Mouse (Mus musculus) embryonic facial prominence, embryonic 12.5 days (tissue): ENCODE measurements around the gene Cbx8. TPM values are rescaled to one million over a fixed set of nuclear protein-coding genes. Genes with fewer than 3 reads are reported as not detected.
A peak's percentile ranks its signal among the peaks of the same experiment; 100 is the strongest.

ENCODE experiments used
- ATAC-seq: fragments of 200-750 bp; cut with Nextera tagmentation; 2 replicates; pipeline ENCODE4 v1.8.0; 2017; ENCODE audit not compliant: insufficient number of reproducible peaks, insufficient read depth, low FRiP score, low TSS enrichment
- H3K27ac ChIP-seq: fragments of 300-500 bp; sonication (generic); 2 replicates; pipeline ENCODE4 v1.5.1; 2016; ENCODE audit warnings: mild to moderate bottlenecking
- H3K27me3 ChIP-seq: fragments of 300-500 bp; sonication (generic); 2 replicates; pipeline ENCODE4 v1.6.1; 2016; ENCODE audit warnings: mild to moderate bottlenecking, moderate library complexity
- H3K36me3 ChIP-seq: fragments of 300-500 bp; sonication (generic); 2 replicates; pipeline ENCODE4 v1.6.1; 2016; ENCODE audit warnings: mild to moderate bottlenecking
- H3K4me1 ChIP-seq: fragments of 300-500 bp; sonication (generic); 2 replicates; pipeline ENCODE4 v1.6.1; 2016
- H3K4me2 ChIP-seq: fragments of 300-500 bp; sonication (generic); replicated peaks from 2 replicates; pipeline ENCODE4 v1.6.1; 2016; ENCODE audit warnings: mild to moderate bottlenecking, moderate library complexity
- H3K4me3 ChIP-seq: fragments of 300-500 bp; sonication (generic); 2 replicates; pipeline ENCODE4 v1.5.1; 2016; ENCODE audit warnings: mild to moderate bottlenecking
- H3K9ac ChIP-seq: fragments of 300-500 bp; sonication (generic); 2 replicates; pipeline ENCODE4 v1.6.1; 2016; ENCODE audit warnings: mild to moderate bottlenecking, moderate library complexity
- H3K9me3 ChIP-seq: fragments of 300-500 bp; sonication (generic); 2 replicates; pipeline ENCODE4 v1.6.1; 2016; ENCODE audit warnings: mild to moderate bottlenecking, moderate library complexity
- WGBS: fragments of 180-500 bp; shearing (Covaris S2); methylation state at CpG from one replicate; pipeline ENCODE4 v1.1.7; 2016; 5-methylcytosine and 5-hydroxymethylcytosine counted together
- polyA plus RNA-seq: library from polyadenylated mRNA; unstranded; fragments of >200 nt; fragmentation: Nextera tagmentation; extraction: Ambion mirVana; gene quantifications from 2 replicates; pipeline ENCODE4 v1.2.1, GENCODE M21; 2016

Cbx8 gene
- polyA plus RNA-seq, 1 experiment from 2014 or later = 9.4 TPM

- Histone ChIP-seq H3K4me2 (peak overlapping the region; percentile 78), H3K27me3 (peaks cover 80% of the 10 kb centered on the region), H3K9ac (peak overlapping the region; percentile 51), H3K9me3 (no peaks in the 10 kb centered on the region), H3K27ac (peak overlapping the region; percentile 38; the same call in 1 of the 2 replicates), H3K4me1 (peaks cover 41% of the 10 kb centered on the region), H3K4me3 (peak overlapping the region; percentile 35), H3K36me3 (no peaks in the 10 kb centered on the region)
- no peak for ATAC-seq
- 1% methylated on average over 33 of the region's 35 CpGs for WGBS
These were observed 13.1 kb upstream of the Cbx8 start for GRCm38 (mm10) chr11:119053738-119054350.

- H3K4me2 ChIP-seq = peak overlapping the region; percentile 78
- no peaks in the 10 kb centered on the region for H3K36me3 ChIP-seq
- under 1% methylated on average over 41 of the region's 42 CpGs for WGBS
- H3K4me3 ChIP-seq = peak overlapping the region; percentile 35
- H3K27ac ChIP-seq = peak overlapping the region; percentile 75
- H3K9ac ChIP-seq = peak overlapping the region; percentile 55
- ATAC-seq = peak; percentile 92
- peaks cover 79% of the 10 kb centered on the region for H3K27me3 ChIP-seq
- H3K9me3 ChIP-seq = no peaks in the 10 kb centered on the region
- H3K4me1 ChIP-seq = peaks cover 36% of the 10 kb centered on the region
These were observed 12.5 kb upstream of the Cbx8 start for GRCm38 (mm10) chr11:119053257-119053670.

- Histone ChIP-seq H3K9me3 (no peaks in the 10 kb centered on the region), H3K4me2 (peak overlapping the region; percentile 78), H3K27ac (peak overlapping the region; percentile 75), H3K4me1 (peaks cover 36% of the 10 kb centered on the region), H3K4me3 (peak overlapping the region; percentile 35), H3K9ac (peak overlapping the region; percentile 55), H3K36me3 (no peaks in the 10 kb centered on the region), H3K27me3 (peaks cover 79% of the 10 kb centered on the region)
- peak; percentile 17; the same call in 1 of the 2 replicates for ATAC-seq
- WGBS = 1% methylated on average over 13 of the region's 13 CpGs
These were observed 12.0 kb upstream of the Cbx8 start for GRCm38 (mm10) chr11:119052661-119053256.

GRCm38 (mm10) chr11:119051927-119052660 is 11.3 kb upstream of the Cbx8 start:
- Histone ChIP-seq H3K4me3 (no peak overlapping the region), H3K27me3 (peaks cover 78% of the 10 kb centered on the region), H3K27ac (0 out of 2 replicates have a peak overlapping the region, but pooled peaks have one; percentile 75)

GRCm38 (mm10) chr11:119051426-119051825 is 10.7 kb upstream of the Cbx8 start:
- no peak for ATAC-seq
- H3K4me1 ChIP-seq = peaks cover 42% of the 10 kb centered on the region
- no peaks in the 10 kb centered on the region for H3K9me3 ChIP-seq

More at GRCm38 (mm10) chr11:119051927-119052660, 11.3 kb upstream of the Cbx8 start:
- ATAC-seq = no peak
- peaks cover 36% of the 10 kb centered on the region for H3K4me1 ChIP-seq
- WGBS = 3% methylated on average over 15 of the region's 15 CpGs
- no peaks in the 10 kb centered on the region for H3K9me3 ChIP-seq
- peak overlapping the region; percentile 78 for H3K4me2 ChIP-seq
- H3K36me3 ChIP-seq = no peaks in the 10 kb centered on the region
- no peak overlapping the region for H3K9ac ChIP-seq

GRCm38 (mm10) chr11:119050361-119050760 is 9.6 kb upstream of the Cbx8 start:
- 0% methylated on average over 2 of the region's 2 CpGs for WGBS
- ATAC-seq = no peak
- Histone ChIP-seq H3K4me2 (no peak overlapping the region), H3K9me3 (no peaks in the 10 kb centered on the region), H3K4me1 (peaks cover 44% of the 10 kb centered on the region), H3K27ac (no peak overlapping the region), H3K4me3 (no peak overlapping the region), H3K9ac (no peak overlapping the region), H3K27me3 (peaks cover 89% of the 10 kb centered on the region), H3K36me3 (no peaks in the 10 kb centered on the region)

More at GRCm38 (mm10) chr11:119051426-119051825, 10.7 kb upstream of the Cbx8 start:
- no peak overlapping the region for H3K9ac ChIP-seq
- H3K4me3 ChIP-seq = no peak overlapping the region
- H3K4me2 ChIP-seq = no peak overlapping the region
- H3K36me3 ChIP-seq = no peaks in the 10 kb centered on the region
- no peak overlapping the region for H3K27ac ChIP-seq
- H3K27me3 ChIP-seq = peaks cover 83% of the 10 kb centered on the region

GRCm38 (mm10) chr11:119048133-119048510 is 7.4 kb upstream of the Cbx8 start:
- peak overlapping the region; percentile 63; the same call in 1 of the 2 replicates for H3K4me2 ChIP-seq
- H3K27me3 ChIP-seq = peaks cover 93% of the 10 kb centered on the region
- H3K9ac ChIP-seq = no peak overlapping the region
- no peaks in the 10 kb centered on the region for H3K36me3 ChIP-seq
- no peaks in the 10 kb centered on the region for H3K9me3 ChIP-seq
- peaks cover 57% of the 10 kb centered on the region for H3K4me1 ChIP-seq
- WGBS = under 1% methylated on average over 13 of the region's 13 CpGs
- H3K4me3 ChIP-seq = 0 out of 2 replicates have a peak overlapping the region, but pooled peaks have one; percentile 37
- no peak for ATAC-seq
- H3K27ac ChIP-seq = no peak overlapping the region

- no peak for ATAC-seq
- Histone ChIP-seq H3K9ac (0 out of 2 replicates have a peak overlapping the region, but pooled peaks have one; percentile 48), H3K27ac (no peak overlapping the region), H3K4me2 (peak overlapping the region; percentile 63), H3K27me3 (peaks cover 94% of the 10 kb centered on the region), H3K4me3 (peak overlapping the region; percentile 37), H3K36me3 (no peaks in the 10 kb centered on the region), H3K4me1 (peaks cover 57% of the 10 kb centered on the region), H3K9me3 (no peaks in the 10 kb centered on the region)
- WGBS = under 1% methylated on average over 42 of the region's 43 CpGs
These were observed 6.7 kb upstream of the Cbx8 start for GRCm38 (mm10) chr11:119047261-119048132.

- no peak for ATAC-seq
- 1% methylated on average over 39 of the region's 39 CpGs for WGBS
- Histone ChIP-seq H3K36me3 (no peaks in the 10 kb centered on the region), H3K9ac (peak overlapping the region; percentile 48), H3K4me3 (peak overlapping the region; percentile 37), H3K4me1 (peaks cover 60% of the 10 kb centered on the region), H3K27ac (no peak overlapping the region), H3K9me3 (no peaks in the 10 kb centered on the region), H3K27me3 (peaks cover 94% of the 10 kb centered on the region), H3K4me2 (peak overlapping the region; percentile 63)
These were observed 6.0 kb upstream of the Cbx8 start for GRCm38 (mm10) chr11:119046601-119047245.

GRCm38 (mm10) chr11:119044551-119045337 is 4.0 kb upstream of the Cbx8 start:
- Histone ChIP-seq H3K9ac (peak overlapping the region; percentile 24; the same call in 1 of the 2 replicates), H3K27me3 (peaks cover 81% of the 10 kb centered on the region), H3K36me3 (no peaks in the 10 kb centered on the region), H3K4me2 (peak overlapping the region; percentile 48), H3K27ac (peak overlapping the region; percentile 70), H3K4me1 (peaks cover 70% of the 10 kb centered on the region), H3K4me3 (peak overlapping the region; percentile 14), H3K9me3 (no peaks in the 10 kb centered on the region)
- WGBS = 2% methylated on average over 41 of the region's 41 CpGs
- no peak for ATAC-seq
